In genomic region chr12:33083362-33083761, GRCm38 (mm10) we compare ENCODE assay signal across 12 mouse cellular contexts. TPM values are rescaled to one million over a fixed set of nuclear protein-coding genes. Genes with fewer than 3 reads are reported as not detected.
A peak's percentile ranks its signal among the peaks of the same experiment; 100 is the strongest.
DNase-seq lines count a peak whose midpoint lies in the region; ATAC-seq and TF ChIP-seq lines count a peak whose summit lies in the region.
"Had no signal": no experiment of that assay in that cellular context is flagged by ENCODE, and none has a peak within 500 bp of the region (broad histone marks: within the 10 kb centered on the region; RNA-seq: fewer than 3 reads in every experiment).

No protein-coding gene starts in this region.

- H3K36me3 ChIP-seq in forebrain, embryonic 15.5 days, result no peaks in the 10 kb centered on the region
- H3K36me3 ChIP-seq in forebrain, embryonic 16.5 days (ENCODE audit: control insufficient read depth, insufficient read depth), result no peaks in the 10 kb centered on the region
- no peaks in the 10 kb centered on the region for H3K36me3 ChIP-seq in heart, postnatal 0 days (replicated peaks; ENCODE audit: control insufficient read depth, insufficient read depth, low read length)
- no peaks in the 10 kb centered on the region for H3K36me3 ChIP-seq in lung, embryonic 16.5 days (ENCODE audit: control insufficient read depth, insufficient read depth, low read length)
- H3K36me3 ChIP-seq: embryonic facial prominence, embryonic 13.5 days; hindbrain, embryonic 15.5 days; neural tube, embryonic 15.5 days had no signal

- 37% methylated on average over 5 of the region's 5 CpGs for WGBS in forebrain, embryonic 15.5 days
- WGBS in forebrain, embryonic 16.5 days, result 38% methylated on average over 5 of the region's 5 CpGs
- WGBS in heart, postnatal 0 days, result 4% methylated on average over 5 of the region's 5 CpGs
- 7% methylated on average over 5 of the region's 5 CpGs for WGBS in lung, embryonic 16.5 days

- no peak for TF ChIP-seq EP300 in heart, postnatal 0 days (IDR thresholded peaks at IDR 0.05; ENCODE audit: low read depth)

- ATAC-seq in forebrain, embryonic 15.5 days (replicated peaks), result peak; percentile 42
- no peak; the same call in 1 of the 2 replicates for ATAC-seq in forebrain, embryonic 16.5 days
- ATAC-seq in heart, postnatal 0 days (ENCODE audit: insufficient read depth, low read depth), result no peak
- ATAC-seq in lung, embryonic 16.5 days (ENCODE audit: low read depth), result peak; percentile 78
- ATAC-seq in inflammation-experienced regulatory T-cells, adult 6 months, result no peak

- H3K27me3 ChIP-seq in forebrain, embryonic 15.5 days, result no peaks in the 10 kb centered on the region
- H3K27me3 ChIP-seq in forebrain, embryonic 16.5 days (replicated peaks; ENCODE audit: control insufficient read depth, insufficient read depth, low read length), result no peaks in the 10 kb centered on the region
- 0 out of 2 replicates have a peak, but pooled peaks cover 6% of the 10 kb centered on the region for H3K27me3 ChIP-seq in heart, postnatal 0 days (ENCODE audit: control insufficient read depth, insufficient read depth, low read length)
- no peaks in the 10 kb centered on the region; the same call in none of the 2 replicates for H3K27me3 ChIP-seq in lung, embryonic 16.5 days (ENCODE audit: control insufficient read depth, insufficient read depth, low read depth, low read length)
- H3K27me3 ChIP-seq: hindbrain, embryonic 15.5 days had no signal

- TF ChIP-seq CTCF in heart, postnatal 0 days (IDR thresholded peaks at IDR 0.05; ENCODE audit: low read depth), result no peak

- no peaks in the 10 kb centered on the region for H3K9me3 ChIP-seq in forebrain, embryonic 15.5 days
- H3K9me3 ChIP-seq in forebrain, embryonic 16.5 days (ENCODE audit: control insufficient read depth, low read length), result no peaks in the 10 kb centered on the region
- H3K9me3 ChIP-seq in heart, postnatal 0 days (replicated peaks; ENCODE audit: control insufficient read depth, low read length), result no peaks in the 10 kb centered on the region
- H3K9me3 ChIP-seq in lung, embryonic 16.5 days (ENCODE audit: control insufficient read depth, low read length), result no peaks in the 10 kb centered on the region
- H3K9me3 ChIP-seq: embryonic facial prominence, embryonic 13.5 days; hindbrain, embryonic 15.5 days; neural tube, embryonic 15.5 days had no signal

- no peak overlapping the region for H3K9ac ChIP-seq in forebrain, embryonic 15.5 days (replicated peaks)
- H3K9ac ChIP-seq in forebrain, embryonic 16.5 days (replicated peaks; ENCODE audit: low read depth, low read length), result no peak overlapping the region
- H3K9ac ChIP-seq in heart, postnatal 0 days (replicated peaks; ENCODE audit: low read depth, low read length), result no peak overlapping the region
- no peak overlapping the region for H3K9ac ChIP-seq in lung, embryonic 16.5 days (ENCODE audit: low read length)
- H3K9ac ChIP-seq: embryonic facial prominence, embryonic 13.5 days; hindbrain, embryonic 15.5 days; liver, embryonic 14.5 days; neural tube, embryonic 15.5 days had no signal

- H3K4me1 ChIP-seq in forebrain, embryonic 15.5 days, result peaks cover 14% of the 10 kb centered on the region
- peaks cover 4% of the 10 kb centered on the region; the same call in 1 of the 2 replicates for H3K4me1 ChIP-seq in forebrain, embryonic 16.5 days (replicated peaks; ENCODE audit: control insufficient read depth, insufficient read depth, low read length)
- no peaks in the 10 kb centered on the region; the same call in 1 of the 2 replicates for H3K4me1 ChIP-seq in heart, postnatal 0 days (ENCODE audit: control insufficient read depth, insufficient read depth)
- H3K4me1 ChIP-seq in lung, embryonic 16.5 days (replicated peaks; ENCODE audit: control insufficient read depth, insufficient read depth, low read length), result peaks cover 6% of the 10 kb centered on the region; the same call in 1 of the 2 replicates
- H3K4me1 ChIP-seq: embryonic facial prominence, embryonic 13.5 days had no signal

- no peak overlapping the region for H3K4me2 ChIP-seq in forebrain, embryonic 15.5 days (replicated peaks)
- no peak overlapping the region for H3K4me2 ChIP-seq in forebrain, embryonic 16.5 days (ENCODE audit: low read length)
- H3K4me2 ChIP-seq in heart, postnatal 0 days (ENCODE audit: low read depth, low read length), result no peak overlapping the region
- no peak overlapping the region for H3K4me2 ChIP-seq in lung, embryonic 16.5 days (ENCODE audit: low read depth, low read length)
- H3K4me2 ChIP-seq: embryonic facial prominence, embryonic 13.5 days; hindbrain, embryonic 15.5 days; neural tube, embryonic 15.5 days had no signal

- no peak overlapping the region for H3K4me3 ChIP-seq in forebrain, embryonic 15.5 days
- no peak overlapping the region for H3K4me3 ChIP-seq in forebrain, embryonic 16.5 days (replicated peaks; ENCODE audit: low read length)
- no peak overlapping the region for H3K4me3 ChIP-seq in heart, postnatal 0 days (ENCODE audit: low read depth, low read length)
- H3K4me3 ChIP-seq in lung, embryonic 16.5 days (ENCODE audit: low read length), result no peak overlapping the region
- H3K4me3 ChIP-seq: embryonic facial prominence, embryonic 13.5 days; hindbrain, embryonic 15.5 days; neural tube, embryonic 15.5 days had no signal

- peak; percentile 58 for DNase-seq in MN1 (ENCODE audit: low spot score)
- DNase-seq in heart, postnatal 0 days (ENCODE audit: low spot score), result peak; percentile 70
- no peak for DNase-seq in cerebellum, adult 11 months
- no peak for DNase-seq in frontal cortex, postnatal 36 days (ENCODE audit: low spot score in 2 of 2)

- H3K27ac ChIP-seq in forebrain, embryonic 15.5 days (replicated peaks), result no peak overlapping the region
- no peak overlapping the region for H3K27ac ChIP-seq in forebrain, embryonic 16.5 days (ENCODE audit: low read length)
- no peak overlapping the region for H3K27ac ChIP-seq in heart, postnatal 0 days (ENCODE audit: low read depth)
- H3K27ac ChIP-seq in lung, embryonic 16.5 days (ENCODE audit: low read length), result no peak overlapping the region
- H3K27ac ChIP-seq: embryonic facial prominence, embryonic 13.5 days; hindbrain, embryonic 15.5 days; liver, embryonic 14.5 days; neural tube, embryonic 15.5 days had no signal

RNA-seq across cellular contexts. Expression of gene Cdhr3, which starts 9.3 kb away (rescaled TPM):
- polyA plus RNA-seq in forebrain, embryonic 15.5 days (2015; fragmentation: Nextera tagmentation; extraction: Ambion mirVana), result 0.20 and 0.29 TPM in 2 replicates
- polyA plus RNA-seq in forebrain, embryonic 16.5 days (2015; fragmentation: Nextera tagmentation; extraction: Ambion mirVana), result 0.21 and 0.48 TPM in 2 replicates
- total RNA-seq in heart, postnatal 0 days (2014; rRNA removed; ENCODE audit: low replicate concordance), result 1.5 TPM in 1 of 2 replicates, not detected in the other
- polyA plus RNA-seq in heart, postnatal 0 days (2015; fragmentation: Nextera tagmentation; extraction: Ambion mirVana), result 0.73 and 1.2 TPM in 2 replicates
- 1.2 and 1.8 TPM in 2 replicates for polyA plus RNA-seq in lung, embryonic 16.5 days (2015; fragmentation: Nextera tagmentation; extraction: Ambion mirVana)
- polyA plus RNA-seq in inflammation-experienced regulatory T-cells, adult 6 months (2017; shearing (Covaris generic)), result under 1 TPM in 2 of 3 experiments, not detected in 1; 0.18 to 0.26 TPM
- polyA plus RNA-seq: embryonic facial prominence, embryonic 13.5 days; liver, embryonic 14.5 days had no signal

Comparison
In these comparisons a context has a peak if more than half of its experiments do, and no peak if none do; other contexts are left out.
1. ATAC-seq: peak in forebrain, embryonic 15.5 days (single experiment) and lung, embryonic 16.5 days (single experiment); none in forebrain, embryonic 16.5 days (single experiment), heart, postnatal 0 days (single experiment) and inflammation-experienced regulatory T-cells, adult 6 months (single experiment).
2. DNase-seq: peak in MN1 (single experiment) and heart, postnatal 0 days (single experiment); none in cerebellum, adult 11 months (single experiment) and frontal cortex, postnatal 36 days (0 of 2).